Mouse (Mus musculus): ENCODE results near the gene Krt14. TPM values are rescaled to one million over a fixed set of nuclear protein-coding genes. Genes with fewer than 3 reads are reported as not detected.
"Not testable (repeated sequence)": the region's sequence is repeated elsewhere in the genome, so short reads cannot be mapped to it uniquely, and the experiment has no call there.

The Krt14 gene
- 0.25 TPM in 1 of 2 replicates, not detected in the other for polyA plus RNA-seq (2015; fragmentation: Nextera tagmentation; extraction: Ambion mirVana)

GRCm38 (mm10) chr11:100207498-100207897 is at the start of gene Krt14:
Gene Krt14, minus strand, starts transcription at chr11:100207548.
- Histone ChIP-seq H3K4me2 (replicated peaks) (no peak within 1 kb of the TSS), H3K36me3 (no peaks in the 10 kb centered on the region), H3K27ac (replicated peaks) (no peak within 1 kb of the TSS), H3K9me3 (no peaks in the 10 kb centered on the region), H3K27me3 (no peaks in the 10 kb centered on the region), H3K4me1 (no peaks in the 10 kb centered on the region), H3K9ac (replicated peaks) (no peak within 1 kb of the TSS), H3K4me3 (no peak within 1 kb of the TSS)
- no peak for ATAC-seq (replicated peaks)
- WGBS: 91% methylated on average over 8 of the region's 8 CpGs

GRCm38 (mm10) chr11:100255514-100255913 is 48.2 kb upstream of the Krt14 start:
- no peak for ATAC-seq (replicated peaks)
- H3K36me3 ChIP-seq: no peaks in the 10 kb centered on the region
- no peaks in the 10 kb centered on the region for H3K4me1 ChIP-seq
- no peaks in the 10 kb centered on the region for H3K27me3 ChIP-seq
- H3K9me3 ChIP-seq: no peaks in the 10 kb centered on the region
- H3K4me2 ChIP-seq (replicated peaks): no peak overlapping the region
- no peak overlapping the region for H3K9ac ChIP-seq (replicated peaks)
- H3K4me3 ChIP-seq: no peak overlapping the region
- H3K27ac ChIP-seq (replicated peaks): no peak overlapping the region
- WGBS: 95% methylated on average over 6 of the region's 6 CpGs

- Histone ChIP-seq H3K9me3 (no peaks in the 10 kb centered on the region), H3K27me3 (no peaks in the 10 kb centered on the region), H3K27ac (replicated peaks) (no peak overlapping the region), H3K4me3 (no peak overlapping the region), H3K36me3 (no peaks in the 10 kb centered on the region), H3K4me2 (replicated peaks) (no peak overlapping the region), H3K9ac (replicated peaks) (no peak overlapping the region), H3K4me1 (no peaks in the 10 kb centered on the region)
- 77% methylated on average over 5 of the region's 5 CpGs for WGBS
- ATAC-seq (replicated peaks): no peak
Observed at GRCm38 (mm10) chr11:100254360-100255090, 47.2 kb upstream of the Krt14 start.

- 85% methylated on average over 7 of the region's 7 CpGs for WGBS
- H3K9me3 ChIP-seq: no peaks in the 10 kb centered on the region
Observed at GRCm38 (mm10) chr11:100248852-100249465, 41.6 kb upstream of the Krt14 start, which contains the start of gene Krt16. Gene Krt16, minus strand, starts transcription at chr11:100248902.

GRCm38 (mm10) chr11:100246471-100246870 is 39.1 kb upstream of the Krt14 start:
- H3K27ac ChIP-seq (replicated peaks); H3K36me3 ChIP-seq; H3K9me3 ChIP-seq; ATAC-seq (replicated peaks); H3K9ac ChIP-seq (replicated peaks); H3K27me3 ChIP-seq; H3K4me3 ChIP-seq; H3K4me2 ChIP-seq (replicated peaks); H3K4me1 ChIP-seq: not testable (repeated sequence)
- WGBS: 82% methylated on average over 7 of the region's 7 CpGs

More at GRCm38 (mm10) chr11:100248852-100249465, 41.6 kb upstream of the Krt14 start, which contains the start of gene Krt16:
- ATAC-seq (replicated peaks): no peak
- H3K4me2 ChIP-seq (replicated peaks): no peak within 1 kb of the TSS
- no peak within 1 kb of the TSS for H3K27ac ChIP-seq (replicated peaks)
- no peak within 1 kb of the TSS for H3K9ac ChIP-seq (replicated peaks)
- H3K27me3 ChIP-seq: no peaks in the 10 kb centered on the region
- H3K4me3 ChIP-seq: no peak within 1 kb of the TSS
- no peaks in the 10 kb centered on the region for H3K36me3 ChIP-seq
- no peaks in the 10 kb centered on the region for H3K4me1 ChIP-seq

GRCm38 (mm10) chr11:100240272-100240671 is 32.9 kb upstream of the Krt14 start:
- not testable (repeated sequence) for H3K27me3 ChIP-seq; H3K27ac ChIP-seq (replicated peaks); H3K4me3 ChIP-seq; H3K9me3 ChIP-seq; H3K9ac ChIP-seq (replicated peaks); H3K36me3 ChIP-seq; H3K4me2 ChIP-seq (replicated peaks); H3K4me1 ChIP-seq; ATAC-seq (replicated peaks)
- 88% methylated on average over 4 of the region's 4 CpGs for WGBS

- H3K9ac ChIP-seq (replicated peaks): no peak overlapping the region
- H3K4me1 ChIP-seq: no peaks in the 10 kb centered on the region
- WGBS: 42% methylated on average over 8 of the region's 8 CpGs
- no peak for ATAC-seq (replicated peaks)
- H3K27me3 ChIP-seq: no peaks in the 10 kb centered on the region
- H3K4me2 ChIP-seq (replicated peaks): no peak overlapping the region
- no peak overlapping the region for H3K27ac ChIP-seq (replicated peaks)
- 0 out of 2 replicates have a peak, but pooled peaks cover 7% of the 10 kb centered on the region for H3K9me3 ChIP-seq
- no peaks in the 10 kb centered on the region for H3K36me3 ChIP-seq
- H3K4me3 ChIP-seq: no peak overlapping the region
Observed at GRCm38 (mm10) chr11:100221741-100222140, 14.4 kb upstream of the Krt14 start.

GRCm38 (mm10) chr11:100219304-100219703 is 12.0 kb upstream of the Krt14 start:
- Histone ChIP-seq H3K27me3 (no peaks in the 10 kb centered on the region), H3K9ac (replicated peaks) (no peak overlapping the region), H3K9me3 (no peaks in the 10 kb centered on the region), H3K4me3 (no peak overlapping the region), H3K36me3 (no peaks in the 10 kb centered on the region), H3K4me1 (no peaks in the 10 kb centered on the region), H3K4me2 (replicated peaks) (no peak overlapping the region), H3K27ac (replicated peaks) (no peak overlapping the region)
- 82% methylated on average over 4 of the region's 4 CpGs for WGBS
- no peak for ATAC-seq (replicated peaks)

- Histone ChIP-seq H3K27ac (replicated peaks) (no peak overlapping the region), H3K27me3 (no peaks in the 10 kb centered on the region), H3K36me3 (no peaks in the 10 kb centered on the region), H3K4me2 (replicated peaks) (no peak overlapping the region), H3K4me1 (no peaks in the 10 kb centered on the region), H3K9me3 (no peaks in the 10 kb centered on the region), H3K4me3 (no peak overlapping the region), H3K9ac (replicated peaks) (no peak overlapping the region)
- ATAC-seq (replicated peaks): no peak
- WGBS: 71% methylated on average over 6 of the region's 6 CpGs
Observed at GRCm38 (mm10) chr11:100208542-100208941, 1.2 kb upstream of the Krt14 start.

- WGBS: 24% methylated on average over 6 of the region's 6 CpGs
- Histone ChIP-seq H3K27ac (replicated peaks) (no peak overlapping the region), H3K9me3 (no peaks in the 10 kb centered on the region), H3K4me3 (no peak overlapping the region), H3K9ac (replicated peaks) (no peak overlapping the region), H3K4me2 (replicated peaks) (no peak overlapping the region), H3K4me1 (no peaks in the 10 kb centered on the region), H3K27me3 (no peaks in the 10 kb centered on the region), H3K36me3 (no peaks in the 10 kb centered on the region)
- ATAC-seq (replicated peaks): no peak
Observed at GRCm38 (mm10) chr11:100203448-100203847, 3.9 kb downstream of the Krt14 start.

- no peak for ATAC-seq (replicated peaks)
- 79% methylated on average over 4 of the region's 4 CpGs for WGBS
- Histone ChIP-seq H3K36me3 (no peaks in the 10 kb centered on the region), H3K9me3 (no peaks in the 10 kb centered on the region), H3K27me3 (no peaks in the 10 kb centered on the region), H3K4me1 (no peaks in the 10 kb centered on the region), H3K4me3 (no peak overlapping the region), H3K4me2 (replicated peaks) (no peak overlapping the region), H3K27ac (replicated peaks) (no peak overlapping the region), H3K9ac (replicated peaks) (no peak overlapping the region)
Observed at GRCm38 (mm10) chr11:100202906-100203305, 4.4 kb downstream of the Krt14 start.

GRCm38 (mm10) chr11:100200104-100200820 is 7.1 kb downstream of the Krt14 start:
- no peak overlapping the region for H3K4me3 ChIP-seq
- WGBS: 47% methylated on average over 8 of the region's 8 CpGs
- no peak overlapping the region for H3K4me2 ChIP-seq (replicated peaks)
- H3K4me1 ChIP-seq: no peaks in the 10 kb centered on the region
- no peaks in the 10 kb centered on the region for H3K27me3 ChIP-seq
- H3K9ac ChIP-seq (replicated peaks): no peak overlapping the region
- no peaks in the 10 kb centered on the region for H3K36me3 ChIP-seq
- no peak for ATAC-seq (replicated peaks)
- no peak overlapping the region for H3K27ac ChIP-seq (replicated peaks)
- no peaks in the 10 kb centered on the region for H3K9me3 ChIP-seq
